Mouse (Mus musculus): Measurements from ENCODE around the gene BC037034.

GRCm38 (mm10) chr5:138222111-138222510 lies 41.7 kb downstream of the BC037034 start:
- TF ChIP-seq CTCF (IDR thresholded peaks at IDR 0.05; ENCODE audit: low read depth) (peak; percentile 92), EP300 (optimal IDR thresholded peaks at IDR 0.05) (no peak)
